Mouse (Mus musculus): Measurements from ENCODE around the gene Rnd3. TPM values are rescaled to one million over a fixed set of nuclear protein-coding genes. Genes with fewer than 3 reads are reported as not detected.

The Rnd3 gene
- polyA plus RNA-seq, 1 experiment from 2014 or later: 18.1 TPM

GRCm38 (mm10) chr2:51146871-51147317 is 2.0 kb downstream of the Rnd3 start:
- Histone ChIP-seq H3K4me2 (peak overlapping the region; percentile 68), H3K4me3 (peak overlapping the region; percentile 61), H3K9me3 (replicated peaks) (no peaks in the 10 kb centered on the region), H3K9ac (peak overlapping the region; percentile 68), H3K4me1 (peaks cover 21% of the 10 kb centered on the region), H3K27ac (peak overlapping the region; percentile 52), H3K27me3 (replicated peaks) (peaks cover 36% of the 10 kb centered on the region), H3K36me3 (no peaks in the 10 kb centered on the region)
- ATAC-seq: peak; percentile 53
- 0% methylated on average over 18 of the region's 18 CpGs for WGBS (ENCODE audit: insufficient replicate concordance)

GRCm38 (mm10) chr2:51145838-51146470 is 3.0 kb downstream of the Rnd3 start:
- WGBS (ENCODE audit: insufficient replicate concordance): 40% methylated on average over 7 of the region's 7 CpGs

GRCm38 (mm10) chr2:51144380-51145120 is 4.4 kb downstream of the Rnd3 start:
- Histone ChIP-seq H3K9ac (no peak overlapping the region), H3K36me3 (no peaks in the 10 kb centered on the region), H3K9me3 (replicated peaks) (no peaks in the 10 kb centered on the region), H3K4me1 (peaks cover 28% of the 10 kb centered on the region), H3K4me2 (peak overlapping the region; percentile 36), H3K4me3 (no peak overlapping the region), H3K27ac (no peak overlapping the region), H3K27me3 (replicated peaks) (peaks cover 36% of the 10 kb centered on the region)
- WGBS (ENCODE audit: insufficient replicate concordance): 35% methylated on average over 6 of the region's 6 CpGs
- ATAC-seq: no peak

More at GRCm38 (mm10) chr2:51145838-51146470, 3.0 kb downstream of the Rnd3 start:
- Histone ChIP-seq H3K4me2 (peak overlapping the region; percentile 68), H3K27me3 (replicated peaks) (peaks cover 36% of the 10 kb centered on the region), H3K4me1 (peaks cover 22% of the 10 kb centered on the region), H3K36me3 (no peaks in the 10 kb centered on the region), H3K27ac (no peak overlapping the region), H3K9ac (no peak overlapping the region; the same call in 1 of the 2 replicates), H3K4me3 (peak overlapping the region; percentile 61), H3K9me3 (replicated peaks) (no peaks in the 10 kb centered on the region)
- no peak for ATAC-seq

GRCm38 (mm10) chr2:51142422-51142821 is 6.5 kb downstream of the Rnd3 start:
- H3K27ac ChIP-seq: 0 out of 2 replicates have a peak overlapping the region, but pooled peaks have one; percentile 7
- no peak overlapping the region for H3K4me2 ChIP-seq
- H3K4me3 ChIP-seq: no peak overlapping the region
- 54% methylated on average over 1 of the region's 1 CpGs for WGBS (ENCODE audit: insufficient replicate concordance)
- peaks cover 18% of the 10 kb centered on the region for H3K27me3 ChIP-seq (replicated peaks)
- H3K9me3 ChIP-seq (replicated peaks): no peaks in the 10 kb centered on the region
- no peak overlapping the region for H3K9ac ChIP-seq
- peaks cover 27% of the 10 kb centered on the region for H3K4me1 ChIP-seq
- ATAC-seq: no peak
- no peaks in the 10 kb centered on the region for H3K36me3 ChIP-seq

GRCm38 (mm10) chr2:51141345-51141744 is 7.6 kb downstream of the Rnd3 start:
- H3K36me3 ChIP-seq: 0 out of 2 replicates have a peak, but pooled peaks cover under 1% of the 10 kb centered on the region
- H3K4me1 ChIP-seq: peaks cover 21% of the 10 kb centered on the region; the same call in 1 of the 2 replicates
- 51% methylated on average over 3 of the region's 3 CpGs for WGBS (ENCODE audit: insufficient replicate concordance)
- H3K9ac ChIP-seq: no peak overlapping the region
- peaks cover 7% of the 10 kb centered on the region for H3K27me3 ChIP-seq (replicated peaks)
- peak overlapping the region; percentile 45; the same call in 1 of the 2 replicates for H3K27ac ChIP-seq
- ATAC-seq: no peak
- H3K9me3 ChIP-seq (replicated peaks): no peaks in the 10 kb centered on the region
- H3K4me3 ChIP-seq: 0 out of 2 replicates have a peak overlapping the region, but pooled peaks have one; percentile 13
- peak overlapping the region; percentile 40 for H3K4me2 ChIP-seq

GRCm38 (mm10) chr2:51140486-51140885 is 8.4 kb downstream of the Rnd3 start:
- WGBS (ENCODE audit: insufficient replicate concordance): 25% methylated on average over 8 of the region's 8 CpGs
- H3K4me1 ChIP-seq: peaks cover 21% of the 10 kb centered on the region; the same call in 1 of the 2 replicates

GRCm38 (mm10) chr2:51139912-51140446 is 8.9 kb downstream of the Rnd3 start:
- Histone ChIP-seq H3K4me1 (peaks cover 21% of the 10 kb centered on the region; the same call in 1 of the 2 replicates), H3K9me3 (replicated peaks) (no peaks in the 10 kb centered on the region), H3K9ac (no peak overlapping the region), H3K27me3 (replicated peaks) (no peaks in the 10 kb centered on the region), H3K4me2 (peak overlapping the region; percentile 40; the same call in 1 of the 2 replicates), H3K27ac (peak overlapping the region; percentile 54; the same call in 1 of the 2 replicates), H3K4me3 (no peak overlapping the region), H3K36me3 (peaks cover 6% of the 10 kb centered on the region; the same call in 1 of the 2 replicates)
- WGBS (ENCODE audit: insufficient replicate concordance): 31% methylated on average over 6 of the region's 6 CpGs
- no peak for ATAC-seq

More at GRCm38 (mm10) chr2:51140486-51140885, 8.4 kb downstream of the Rnd3 start:
- no peak overlapping the region for H3K9ac ChIP-seq
- H3K27me3 ChIP-seq (replicated peaks): no peaks in the 10 kb centered on the region
- 0 out of 2 replicates have a peak, but pooled peaks cover 6% of the 10 kb centered on the region for H3K36me3 ChIP-seq
- peak overlapping the region; percentile 13 for H3K4me3 ChIP-seq
- ATAC-seq: no peak
- H3K4me2 ChIP-seq: peak overlapping the region; percentile 40
- H3K27ac ChIP-seq: 0 out of 2 replicates have a peak overlapping the region, but pooled peaks have one; percentile 45
- no peaks in the 10 kb centered on the region for H3K9me3 ChIP-seq (replicated peaks)

- peak; percentile 58; the same call in 1 of the 2 replicates for ATAC-seq
- Histone ChIP-seq H3K4me3 (no peak overlapping the region), H3K4me2 (peak overlapping the region; percentile 18), H3K9ac (no peak overlapping the region), H3K4me1 (peaks cover 15% of the 10 kb centered on the region; the same call in 1 of the 2 replicates), H3K9me3 (replicated peaks) (no peaks in the 10 kb centered on the region), H3K36me3 (peaks cover 12% of the 10 kb centered on the region), H3K27me3 (replicated peaks) (no peaks in the 10 kb centered on the region), H3K27ac (peak overlapping the region; percentile 66; the same call in 1 of the 2 replicates)
- 44% methylated on average over 5 of the region's 5 CpGs for WGBS (ENCODE audit: insufficient replicate concordance)
These were observed 9.5 kb downstream of the Rnd3 start for GRCm38 (mm10) chr2:51139218-51139911.

GRCm38 (mm10) chr2:51137726-51138125 is 11.2 kb downstream of the Rnd3 start:
- 33% methylated on average over 4 of the region's 4 CpGs for WGBS (ENCODE audit: insufficient replicate concordance)
- no peak overlapping the region for H3K27ac ChIP-seq
- no peak overlapping the region for H3K4me2 ChIP-seq
- no peak overlapping the region for H3K4me3 ChIP-seq
- ATAC-seq: peak; percentile 49; the same call in 1 of the 2 replicates
- no peaks in the 10 kb centered on the region for H3K27me3 ChIP-seq (replicated peaks)
- no peaks in the 10 kb centered on the region for H3K9me3 ChIP-seq (replicated peaks)
- H3K4me1 ChIP-seq: peaks cover 10% of the 10 kb centered on the region; the same call in 1 of the 2 replicates
- H3K9ac ChIP-seq: no peak overlapping the region
- peaks cover 27% of the 10 kb centered on the region for H3K36me3 ChIP-seq

- Histone ChIP-seq H3K4me3 (no peak overlapping the region), H3K36me3 (peaks cover 47% of the 10 kb centered on the region), H3K4me2 (no peak overlapping the region), H3K9ac (no peak overlapping the region), H3K9me3 (replicated peaks) (no peaks in the 10 kb centered on the region), H3K4me1 (no peaks in the 10 kb centered on the region), H3K27me3 (replicated peaks) (no peaks in the 10 kb centered on the region), H3K27ac (no peak overlapping the region)
- 79% methylated on average over 20 of the region's 20 CpGs for WGBS (ENCODE audit: insufficient replicate concordance)
- ATAC-seq: no peak
These were observed 16.7 kb downstream of the Rnd3 start for GRCm38 (mm10) chr2:51132181-51132580.

- ATAC-seq: no peak
- no peaks in the 10 kb centered on the region for H3K9me3 ChIP-seq (replicated peaks)
- no peak overlapping the region for H3K4me2 ChIP-seq
- peaks cover 24% of the 10 kb centered on the region for H3K36me3 ChIP-seq
- no peak overlapping the region for H3K4me3 ChIP-seq
- H3K4me1 ChIP-seq: no peaks in the 10 kb centered on the region
- H3K27me3 ChIP-seq (replicated peaks): no peaks in the 10 kb centered on the region
- H3K27ac ChIP-seq: no peak overlapping the region
- 63% methylated on average over 4 of the region's 4 CpGs for WGBS (ENCODE audit: insufficient replicate concordance)
- H3K9ac ChIP-seq: no peak overlapping the region
These were observed 20.8 kb downstream of the Rnd3 start for GRCm38 (mm10) chr2:51128090-51128489.
